Mouse (Mus musculus) limb, embryonic 12.5 days (tissue): ENCODE results near the gene Recql5. TPM values are rescaled to one million over a fixed set of nuclear protein-coding genes. Genes with fewer than 3 reads are reported as not detected.

Source experiments
- ATAC-seq: fragments of 200-750 bp; cut with Nextera tagmentation; 2 replicates; pipeline ENCODE4 v1.8.0; 2017; ENCODE audit warnings: low read depth, moderate TSS enrichment; ENCODE audit not compliant: insufficient number of reproducible peaks, insufficient read depth, low FRiP score, low TSS enrichment
- H3K27ac ChIP-seq: fragments of 300-500 bp; sonication (generic); 2 replicates; pipeline ENCODE4 v1.5.1; 2016; ENCODE audit warnings: mild to moderate bottlenecking, moderate library complexity
- H3K27me3 ChIP-seq: fragments of 300-500 bp; sonication (generic); 2 replicates; pipeline ENCODE4 v1.6.1; 2016; ENCODE audit warnings: mild to moderate bottlenecking, moderate library complexity
- H3K36me3 ChIP-seq: fragments of 300-500 bp; sonication (generic); 2 replicates; pipeline ENCODE4 v1.6.1; 2016; ENCODE audit warnings: mild to moderate bottlenecking, moderate library complexity
- H3K4me1 ChIP-seq: fragments of 300-500 bp; sonication (generic); replicated peaks from 2 replicates; pipeline ENCODE4 v1.6.1; 2016
- H3K4me2 ChIP-seq: fragments of 300-500 bp; sonication (generic); 2 replicates; pipeline ENCODE4 v1.6.1; 2016; ENCODE audit warnings: mild to moderate bottlenecking, moderate library complexity
- H3K4me3 ChIP-seq: fragments of 300-500 bp; sonication (generic); replicated peaks from 2 replicates; pipeline ENCODE4 v1.5.1; 2016; ENCODE audit warnings: mild to moderate bottlenecking
- H3K9ac ChIP-seq: fragments of 300-500 bp; sonication (generic); replicated peaks from 2 replicates; pipeline ENCODE4 v1.6.1; 2016; ENCODE audit warnings: mild to moderate bottlenecking, moderate library complexity
- H3K9me3 ChIP-seq: fragments of 300-500 bp; sonication (generic); 2 replicates; pipeline ENCODE4 v1.6.1; 2016; ENCODE audit warnings: mild to moderate bottlenecking, moderate library complexity
- WGBS: fragments of 180-500 bp; shearing (Covaris S2); methylation state at CpG from one replicate; pipeline ENCODE4 v1.1.7; 2016; 5-methylcytosine and 5-hydroxymethylcytosine counted together
- polyA plus RNA-seq: library from polyadenylated mRNA; unstranded; fragments of >200 nt; fragmentation: Nextera tagmentation; extraction: Ambion mirVana; gene quantifications from 2 replicates; pipeline ENCODE4 v1.2.1, GENCODE M21; 2016

The Recql5 gene
- polyA plus RNA-seq, 1 experiment from 2014 or later, result 24.7 TPM

GRCm38 (mm10) chr11:115906521-115906920, 26.8 kb downstream of the Recql5 start:
- no peak for ATAC-seq
- Histone ChIP-seq H3K4me3 (no peak overlapping the region), H3K27me3 (no peaks in the 10 kb centered on the region), H3K9ac (no peak overlapping the region), H3K27ac (no peak overlapping the region), H3K9me3 (no peaks in the 10 kb centered on the region), H3K4me1 (no peaks in the 10 kb centered on the region), H3K4me2 (no peak overlapping the region), H3K36me3 (peaks cover 21% of the 10 kb centered on the region)
- 88% methylated on average over 5 of the region's 5 CpGs for WGBS

- no peak for ATAC-seq
- H3K4me1 ChIP-seq, result no peaks in the 10 kb centered on the region
- no peak overlapping the region for H3K4me3 ChIP-seq
- 80% methylated on average over 3 of the region's 3 CpGs for WGBS
- H3K27ac ChIP-seq, result no peak overlapping the region
- H3K27me3 ChIP-seq, result no peaks in the 10 kb centered on the region
- no peak overlapping the region for H3K4me2 ChIP-seq
- no peak overlapping the region for H3K9ac ChIP-seq
- peaks cover 17% of the 10 kb centered on the region for H3K36me3 ChIP-seq
- H3K9me3 ChIP-seq, result no peaks in the 10 kb centered on the region
Measured at GRCm38 (mm10) chr11:115906116-115906515, 27.2 kb downstream of the Recql5 start.

- H3K27ac ChIP-seq, result peak overlapping the region; percentile 50; the same call in 1 of the 2 replicates
- 0 out of 2 replicates have a peak overlapping the region, but pooled peaks have one; percentile 9 for H3K9ac ChIP-seq
- peaks cover 5% of the 10 kb centered on the region for H3K4me1 ChIP-seq
- no peaks in the 10 kb centered on the region for H3K9me3 ChIP-seq
- peaks cover 15% of the 10 kb centered on the region for H3K36me3 ChIP-seq
- ATAC-seq, result no peak
- no peak overlapping the region for H3K4me2 ChIP-seq
- no peaks in the 10 kb centered on the region for H3K27me3 ChIP-seq
- no peak overlapping the region for H3K4me3 ChIP-seq
- 61% methylated on average over 16 of the region's 16 CpGs for WGBS
Measured at GRCm38 (mm10) chr11:115904956-115905790, 28.1 kb downstream of the Recql5 start.

GRCm38 (mm10) chr11:115904231-115904955, 28.9 kb downstream of the Recql5 start:
- H3K4me3 ChIP-seq, result no peak overlapping the region
- no peak overlapping the region for H3K9ac ChIP-seq
- no peak for ATAC-seq

GRCm38 (mm10) chr11:115903384-115904230, 29.7 kb downstream of the Recql5 start:
- Histone ChIP-seq H3K27me3 (no peaks in the 10 kb centered on the region), H3K9ac (no peak overlapping the region), H3K4me1 (peaks cover 19% of the 10 kb centered on the region), H3K36me3 (peaks cover 10% of the 10 kb centered on the region), H3K4me2 (no peak overlapping the region), H3K9me3 (no peaks in the 10 kb centered on the region), H3K4me3 (no peak overlapping the region), H3K27ac (no peak overlapping the region)
- no peak for ATAC-seq
- 72% methylated on average over 11 of the region's 11 CpGs for WGBS

More at GRCm38 (mm10) chr11:115904231-115904955, 28.9 kb downstream of the Recql5 start:
- Histone ChIP-seq H3K27ac (no peak overlapping the region), H3K9me3 (no peaks in the 10 kb centered on the region), H3K27me3 (no peaks in the 10 kb centered on the region), H3K36me3 (peaks cover 12% of the 10 kb centered on the region), H3K4me2 (no peak overlapping the region), H3K4me1 (peaks cover 12% of the 10 kb centered on the region)
- 83% methylated on average over 8 of the region's 8 CpGs for WGBS

- no peaks in the 10 kb centered on the region for H3K27me3 ChIP-seq
- 0 out of 2 replicates have a peak overlapping the region, but pooled peaks have one; percentile 9 for H3K27ac ChIP-seq
- 80% methylated on average over 1 of the region's 1 CpGs for WGBS
- H3K36me3 ChIP-seq, result peaks cover 4% of the 10 kb centered on the region; the same call in 1 of the 2 replicates
- no peaks in the 10 kb centered on the region for H3K9me3 ChIP-seq
- H3K4me3 ChIP-seq, result no peak overlapping the region
- no peak overlapping the region for H3K9ac ChIP-seq
- H3K4me1 ChIP-seq, result peaks cover 23% of the 10 kb centered on the region
- no peak overlapping the region for H3K4me2 ChIP-seq
- ATAC-seq, result no peak
Measured at GRCm38 (mm10) chr11:115902831-115903230, 30.4 kb downstream of the Recql5 start.

- WGBS, result 78% methylated on average over 5 of the region's 5 CpGs
- Histone ChIP-seq H3K36me3 (peaks cover 10% of the 10 kb centered on the region), H3K9ac (no peak overlapping the region), H3K4me1 (peaks cover 23% of the 10 kb centered on the region), H3K27me3 (no peaks in the 10 kb centered on the region), H3K9me3 (no peaks in the 10 kb centered on the region), H3K4me2 (no peak overlapping the region), H3K4me3 (no peak overlapping the region), H3K27ac (peak overlapping the region; percentile 47; the same call in 1 of the 2 replicates)
- ATAC-seq, result no peak
Measured at GRCm38 (mm10) chr11:115902177-115902576, 31.1 kb downstream of the Recql5 start.

- Histone ChIP-seq H3K36me3 (peaks cover 16% of the 10 kb centered on the region), H3K9me3 (no peaks in the 10 kb centered on the region), H3K4me2 (no peak overlapping the region), H3K4me3 (no peak overlapping the region), H3K27me3 (no peaks in the 10 kb centered on the region), H3K9ac (0 out of 2 replicates have a peak overlapping the region, but pooled peaks have one; percentile 6), H3K27ac (peak overlapping the region; percentile 47; the same call in 1 of the 2 replicates), H3K4me1 (peaks cover 23% of the 10 kb centered on the region)
- ATAC-seq, result no peak
- 80% methylated on average over 9 of the region's 9 CpGs for WGBS
Measured at GRCm38 (mm10) chr11:115901338-115902161, 31.7 kb downstream of the Recql5 start.

- Histone ChIP-seq H3K27me3 (no peaks in the 10 kb centered on the region), H3K27ac (no peak overlapping the region), H3K4me3 (no peak overlapping the region), H3K36me3 (peaks cover 24% of the 10 kb centered on the region), H3K9me3 (no peaks in the 10 kb centered on the region), H3K4me1 (peaks cover 23% of the 10 kb centered on the region), H3K9ac (0 out of 2 replicates have a peak overlapping the region, but pooled peaks have one; percentile 1), H3K4me2 (0 out of 2 replicates have a peak overlapping the region, but pooled peaks have one; percentile 2)
- 81% methylated on average over 8 of the region's 8 CpGs for WGBS
- no peak for ATAC-seq
Measured at GRCm38 (mm10) chr11:115900561-115901337, 32.5 kb downstream of the Recql5 start.
